Mouse (Mus musculus): ENCODE measurements around the gene Inka2. TPM values are rescaled to one million over a fixed set of nuclear protein-coding genes. Genes with fewer than 3 reads are reported as not detected.

Gene Inka2
- total and polyA plus RNA-seq, 3 experiments = 1.0 to 3.1 (median 2.5) TPM

DNA sequence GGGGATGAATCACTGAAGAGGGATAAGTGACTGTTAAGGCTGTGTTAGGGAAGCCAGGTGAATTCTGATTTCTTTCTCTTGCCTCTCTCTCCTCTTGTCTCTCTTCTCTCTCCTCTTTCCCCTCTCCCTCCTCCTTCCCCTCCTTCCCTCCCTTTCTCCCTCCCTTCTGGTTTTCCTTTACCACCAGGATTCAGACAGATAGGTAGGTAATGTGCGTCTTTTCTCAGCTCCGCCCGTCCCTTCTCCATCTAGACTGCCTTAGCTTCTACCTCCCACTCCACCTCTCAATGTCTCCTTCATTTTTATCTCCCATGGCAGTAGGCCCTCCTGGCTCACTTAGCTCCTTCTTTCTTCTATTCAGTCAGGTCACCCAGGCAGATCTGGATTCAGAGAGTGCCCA is 1.2 kb downstream of the Inka2 start:
- Histone ChIP-seq H3K9ac (ENCODE audit: insufficient read depth, low read depth) (peak overlapping the region; percentile 64), H3K9me3 (replicated peaks; ENCODE audit: low read length) (no peaks in the 10 kb centered on the region), H3K79me2 (replicated peaks; ENCODE audit: control insufficient read depth, extremely low read depth, insufficient read depth, poor library complexity, severe bottlenecking) (peaks cover 4% of the 10 kb centered on the region), H3K27ac (ENCODE audit: insufficient read depth, low read depth) (no peak overlapping the region), H3K27me3 (replicated peaks) (peaks cover 7% of the 10 kb centered on the region), H3K4me3 (replicated peaks in 1 of 3; ENCODE audit: low read depth in 2 of 3, low read length in 2 of 3, poor library complexity in 1 of 3) (peak overlapping the region; percentile 57 to 81 (median 71)), H3K36me3 (replicated peaks in 1 of 2; ENCODE audit: control insufficient read depth in 1 of 2, insufficient read depth in 1 of 2, low read length in 1 of 2) (peaks cover 3 to 5% of the 10 kb centered on the region in 2 experiments), H3K4me2 (ENCODE audit: insufficient read depth, low read depth, poor library complexity, severe bottlenecking) (peak overlapping the region; percentile 70), H3K4me1 (ENCODE audit: control insufficient read depth in 1 of 2, insufficient read depth in 2 of 2) (peaks cover 10 to 20% of the 10 kb centered on the region in 2 experiments; a peak in 3 of 4 replicates)
- TF ChIP-seq ZKSCAN1 (IDR thresholded peaks at IDR 0.05; ENCODE audit: borderline replicate concordance, low read depth, low read length) (no peak), MAX (IDR thresholded peaks at IDR 0.05; ENCODE audit: low read length) (no peak), TBP (conservative IDR thresholded peaks at IDR 0.05; ENCODE audit: low read depth, low read length) (no peak), IRF4 (IDR thresholded peaks at IDR 0.05; ENCODE audit: low read depth, low read length) (no peak), POLR2AphosphoS2 (IDR thresholded peaks at IDR 0.05; ENCODE audit: low read depth, low read length) (no peak), ELF1 (IDR thresholded peaks at IDR 0.05; ENCODE audit: low read depth, low read length) (no peak), KAT2A (IDR thresholded peaks at IDR 0.05; ENCODE audit: insufficient replicate concordance, low read length) (no peak), MYC (IDR thresholded peaks at IDR 0.05; ENCODE audit: low read depth, low read length) (no peak), POLR2A (IDR thresholded peaks at IDR 0.05; ENCODE audit: low read depth, low read length) (no peak)
- no peak for DNase-seq (ENCODE audit: extremely low read depth)
- dilution Hi-C loops (cut with MboI; ENCODE audit: extremely low pct_ligation_motif_present, extremely low pct_unique_long_range_greater_than_20kb, low sequenced_read_pairs) = no loop called here
- in situ Hi-C loops (cut with MboI; ENCODE audit: low pct_ligation_motif_present, low pct_unique_long_range_greater_than_20kb, low sequenced_read_pairs) = no loop called here

DNA sequence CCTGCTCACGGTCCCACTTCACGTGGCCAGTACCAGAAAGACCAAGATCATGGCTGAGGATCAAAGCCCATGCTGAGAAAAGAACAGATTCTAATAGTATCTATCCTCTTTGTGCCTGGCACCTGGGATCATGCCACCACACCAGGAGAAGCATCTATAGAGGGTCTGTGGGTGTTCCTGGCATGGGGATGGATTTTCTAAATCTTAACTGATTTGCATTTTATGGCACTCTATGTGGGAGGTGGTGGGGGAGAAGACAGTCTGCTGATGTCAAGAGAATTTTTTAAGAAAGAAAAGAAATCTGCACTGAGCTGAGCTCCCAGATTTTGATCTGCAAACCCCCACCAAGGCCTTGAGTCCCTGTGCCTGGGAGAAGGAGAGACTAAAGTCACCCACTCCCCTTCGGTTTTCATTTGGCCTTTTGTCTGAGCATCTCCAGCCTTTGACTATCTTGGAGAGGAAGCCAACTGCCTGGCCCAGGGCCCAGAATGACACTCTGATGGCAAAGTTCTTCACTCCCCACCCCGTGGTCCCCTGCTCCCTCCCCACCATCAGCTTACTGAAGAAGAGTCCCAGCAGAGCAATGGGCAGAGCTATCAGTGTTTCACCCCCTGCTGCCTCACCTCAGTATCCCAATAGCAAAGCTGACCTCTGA is 2.1 kb downstream of the Inka2 start:
- in situ Hi-C loops (cut with MboI; ENCODE audit: low pct_ligation_motif_present, low pct_unique_long_range_greater_than_20kb, low sequenced_read_pairs) = no loop called here
- dilution Hi-C loops (cut with MboI; ENCODE audit: extremely low pct_ligation_motif_present, extremely low pct_unique_long_range_greater_than_20kb, low sequenced_read_pairs) = no loop called here
- TF ChIP-seq SIN3A (IDR thresholded peaks at IDR 0.05; ENCODE audit: low read length) (no peak), JUND (conservative IDR thresholded peaks at IDR 0.05; ENCODE audit: low read depth, low read length) (no peak), E2F4 (IDR thresholded peaks at IDR 0.05; ENCODE audit: insufficient replicate concordance, low read depth, low read length) (no peak), ZNF384 (IDR thresholded peaks at IDR 0.05; ENCODE audit: low read depth, low read length) (no peak), RAD21 (IDR thresholded peaks at IDR 0.05; ENCODE audit: low read depth, low read length) (no peak), POLR2AphosphoS2 (IDR thresholded peaks at IDR 0.05; ENCODE audit: low read depth, low read length) (no peak), CHD2 (IDR thresholded peaks at IDR 0.05; ENCODE audit: low read length) (no peak), TBP (conservative IDR thresholded peaks at IDR 0.05; ENCODE audit: low read depth, low read length) (no peak), USF2 (conservative IDR thresholded peaks at IDR 0.05; ENCODE audit: low read depth, low read length) (no peak), KAT2A (IDR thresholded peaks at IDR 0.05; ENCODE audit: insufficient replicate concordance, low read length) (no peak), NRF1 (IDR thresholded peaks at IDR 0.05; ENCODE audit: low read depth, low read length) (no peak), TCF12 (IDR thresholded peaks at IDR 0.05; ENCODE audit: low read depth, low read length) (no peak), PAX5 (IDR thresholded peaks at IDR 0.05; ENCODE audit: low read length) (no peak), ETS1 (conservative IDR thresholded peaks at IDR 0.05; ENCODE audit: low read depth, low read length) (no peak), HCFC1 (IDR thresholded peaks at IDR 0.05; ENCODE audit: low read depth, low read length) (no peak), ZKSCAN1 (IDR thresholded peaks at IDR 0.05; ENCODE audit: borderline replicate concordance, low read depth, low read length) (no peak)
- peaks cover 7 to 15% of the 10 kb centered on the region in 2 experiments; a peak in 3 of 4 replicates for H3K4me1 ChIP-seq (ENCODE audit: control insufficient read depth in 1 of 2, insufficient read depth in 2 of 2)
- peaks cover 3 to 9% of the 10 kb centered on the region in 2 experiments for H3K36me3 ChIP-seq (replicated peaks in 1 of 2; ENCODE audit: control insufficient read depth in 1 of 2, insufficient read depth in 1 of 2, low read length in 1 of 2)
- H3K27me3 ChIP-seq (replicated peaks) = peaks cover 7% of the 10 kb centered on the region
- H3K9me3 ChIP-seq (replicated peaks; ENCODE audit: low read length) = no peaks in the 10 kb centered on the region
- H3K4me3 ChIP-seq (replicated peaks in 1 of 3; ENCODE audit: low read depth in 2 of 3, low read length in 2 of 3, poor library complexity in 1 of 3) = no peak overlapping the region
- H3K27ac ChIP-seq (ENCODE audit: insufficient read depth, low read depth) = no peak overlapping the region
- peaks cover 4% of the 10 kb centered on the region for H3K79me2 ChIP-seq (replicated peaks; ENCODE audit: control insufficient read depth, extremely low read depth, insufficient read depth, poor library complexity, severe bottlenecking)
- no peak for DNase-seq (ENCODE audit: extremely low read depth)
- H3K4me2 ChIP-seq (ENCODE audit: insufficient read depth, low read depth, poor library complexity, severe bottlenecking) = no peak overlapping the region
- H3K9ac ChIP-seq (ENCODE audit: insufficient read depth, low read depth) = no peak overlapping the region
